Mouse (Mus musculus) forebrain, embryonic 14.5 days (tissue): ENCODE data around the gene Lrrc46. TPM values are rescaled to one million over a fixed set of nuclear protein-coding genes. Genes with fewer than 3 reads are reported as not detected.

Experiments used
- ATAC-seq: fragments of 200-750 bp; cut with Nextera tagmentation; 2 replicates; pipeline ENCODE4 v1.8.0; 2017; ENCODE audit warnings: mild to moderate bottlenecking, moderate library complexity
- DNase-seq: peaks from one replicate; pipeline ENCODE4 v3.0.0-alpha.2; 2015; ENCODE audit warnings: low spot score
- H3K27ac ChIP-seq: fragments of 300-500 bp; sonication (generic); 2 replicates; pipeline ENCODE4 v1.5.1; 2014; ENCODE audit warnings: low read depth, mild to moderate bottlenecking, control low read depth, low read length, moderate library complexity
- H3K27me3 ChIP-seq: fragments of 300-500 bp; sonication (generic); replicated peaks from 2 replicates; pipeline ENCODE4 v1.6.1; 2014; ENCODE audit warnings: low read length, control low read depth, mixed read lengths; ENCODE audit not compliant: control insufficient read depth, insufficient read depth
- H3K36me3 ChIP-seq: fragments of 300-500 bp; sonication (generic); 2 replicates; pipeline ENCODE4 v1.6.1; 2014; ENCODE audit warnings: low read length, control low read depth; ENCODE audit not compliant: control insufficient read depth, insufficient read depth
- H3K4me1 ChIP-seq: fragments of 300-500 bp; sonication (generic); 2 replicates; pipeline ENCODE4 v1.6.1; 2014; ENCODE audit warnings: antibody characterized with exemption, low read length, control low read depth; ENCODE audit not compliant: control insufficient read depth, insufficient read depth
- H3K4me2 ChIP-seq: fragments of 300-500 bp; sonication (generic); 2 replicates; pipeline ENCODE4 v1.6.1; 2014; ENCODE audit warnings: mild to moderate bottlenecking, control low read depth, low read length
- H3K4me3 ChIP-seq: fragments of 300-500 bp; sonication (generic); 2 replicates; pipeline ENCODE4 v1.5.1; 2014; ENCODE audit warnings: low read depth, low read length, control low read depth
- H3K9ac ChIP-seq: fragments of 300-500 bp; sonication (generic); 2 replicates; pipeline ENCODE4 v1.6.1; 2014; ENCODE audit warnings: mild to moderate bottlenecking, low read length, control low read depth, moderate library complexity
- H3K9me3 ChIP-seq: fragments of 300-500 bp; sonication (generic); replicated peaks from 2 replicates; pipeline ENCODE4 v1.6.1; 2016; ENCODE audit warnings: low read length, control low read depth, mixed read lengths; ENCODE audit not compliant: control insufficient read depth
- WGBS: fragments of 180-500 bp; shearing (Covaris S2); extraction: QIAGEN DNeasy Blood & Tissue Kit; methylation state at CpG from one replicate; pipeline ENCODE4 v1.1.7; 2014; 5-methylcytosine and 5-hydroxymethylcytosine counted together
- polyA plus RNA-seq: library from polyadenylated mRNA; unstranded; fragments of >200 nt; fragmentation: Nextera tagmentation; extraction: Ambion mirVana; gene quantifications from 2 replicates; pipeline ENCODE4 v1.2.1, GENCODE M21; 2014

The Lrrc46 gene
- polyA plus RNA-seq, 1 experiment from 2014 or later, result 4.5 TPM

DNA sequence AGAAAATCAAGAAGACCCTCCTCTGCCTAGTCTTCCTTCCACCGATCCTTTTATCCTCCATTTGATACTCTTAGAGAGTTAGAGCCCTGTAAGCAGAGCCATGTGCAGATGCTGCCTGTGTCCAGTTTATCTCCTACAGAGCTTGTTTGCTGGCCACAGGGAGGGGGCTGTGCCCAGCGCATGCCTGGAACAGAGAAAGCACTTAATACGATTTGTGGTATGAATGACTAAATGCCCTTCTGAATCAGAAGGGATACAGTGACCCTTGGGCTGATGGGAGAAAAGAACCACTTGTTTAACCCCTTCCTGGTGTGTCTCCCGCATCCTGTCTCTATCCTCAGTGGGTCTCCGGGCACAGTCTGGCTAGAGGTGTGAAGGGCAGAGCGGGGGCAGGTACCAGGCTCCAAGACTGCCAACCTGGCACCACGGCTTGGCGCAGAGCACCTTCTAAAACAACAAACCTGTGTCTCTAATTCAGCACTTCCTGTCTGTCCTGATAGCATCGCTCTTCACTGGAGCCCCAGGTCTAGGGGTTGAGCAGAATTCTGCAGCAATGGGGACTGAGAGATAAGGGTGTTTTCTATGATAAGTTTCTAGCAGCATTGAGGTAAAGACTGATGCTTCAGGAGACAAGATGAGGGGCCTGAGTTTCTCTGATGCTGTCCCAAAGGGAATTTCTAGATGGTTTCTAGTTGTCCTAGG is 34.0 kb downstream of the Lrrc46 start:
- DNase-seq (no peak), ATAC-seq (no peak)
- Histone ChIP-seq H3K27me3 (no peaks in the 10 kb centered on the region; the same call in 1 of the 2 replicates), H3K9ac (no peak overlapping the region), H3K36me3 (no peaks in the 10 kb centered on the region), H3K4me3 (no peak overlapping the region), H3K4me2 (no peak overlapping the region), H3K9me3 (no peaks in the 10 kb centered on the region), H3K4me1 (no peaks in the 10 kb centered on the region), H3K27ac (no peak overlapping the region)
- WGBS, result 74% methylated on average over 9 of the region's 9 CpGs

DNA sequence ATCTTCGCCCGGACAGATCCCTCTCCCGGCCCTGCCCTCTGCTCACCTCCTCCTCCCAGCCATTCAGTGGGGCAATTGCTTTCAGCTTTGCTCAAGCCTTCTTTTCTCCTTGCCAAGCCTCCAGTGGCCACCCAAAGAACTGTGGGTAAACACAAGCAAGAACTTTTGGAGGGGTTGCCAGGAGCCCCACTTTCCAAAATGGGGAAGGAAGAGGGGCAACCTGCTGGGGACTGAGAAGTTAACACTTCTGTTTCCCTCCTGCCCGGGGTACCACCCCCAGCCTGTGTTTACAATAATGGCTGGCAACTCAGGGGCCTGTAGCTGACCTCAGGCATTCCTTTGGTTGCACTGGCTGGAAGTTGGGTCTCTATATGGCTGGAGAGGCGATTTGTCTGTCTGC is 38.0 kb downstream of the Lrrc46 start:
- no peak for DNase-seq
- no peak overlapping the region for H3K4me2 ChIP-seq
- H3K27ac ChIP-seq, result no peak overlapping the region
- WGBS, result 44% methylated on average over 5 of the region's 5 CpGs
- H3K9ac ChIP-seq, result no peak overlapping the region
- H3K36me3 ChIP-seq, result no peaks in the 10 kb centered on the region
- no peaks in the 10 kb centered on the region; the same call in 1 of the 2 replicates for H3K27me3 ChIP-seq
- peaks cover 3% of the 10 kb centered on the region; the same call in 1 of the 2 replicates for H3K4me1 ChIP-seq
- no peak overlapping the region for H3K4me3 ChIP-seq
- no peaks in the 10 kb centered on the region for H3K9me3 ChIP-seq
- ATAC-seq, result no peak

DNA sequence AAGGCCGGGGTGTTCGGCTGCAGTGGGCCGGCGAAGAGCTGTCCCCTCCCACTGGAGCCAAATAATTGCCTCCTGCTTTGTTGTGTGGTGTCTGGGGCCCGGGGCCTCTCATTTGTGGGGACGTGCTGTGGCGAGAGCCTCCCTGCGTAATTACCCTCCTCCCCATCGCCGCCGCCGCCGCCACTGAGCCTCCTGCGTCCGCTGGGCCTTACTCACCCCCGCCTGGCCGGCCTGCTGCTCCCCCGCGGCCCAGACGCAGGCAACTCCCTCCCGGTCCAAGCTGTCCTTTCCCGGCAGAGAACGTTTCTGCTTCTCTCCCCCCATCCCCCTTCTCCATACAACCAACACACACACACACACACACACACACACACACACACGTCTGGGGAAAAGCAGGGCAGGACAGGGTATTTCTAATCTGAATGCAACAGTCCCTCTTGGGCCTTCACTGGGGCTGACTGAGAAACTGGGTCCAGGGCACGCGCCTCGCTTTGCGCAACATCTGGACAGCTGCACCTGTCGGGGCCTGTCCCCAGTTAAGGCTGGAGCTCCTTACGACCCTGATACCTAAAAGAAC is 43.7 kb downstream of the Lrrc46 start:
- Histone ChIP-seq H3K27me3 (no peaks in the 10 kb centered on the region), H3K4me1 (peaks cover 14% of the 10 kb centered on the region), H3K9ac (peak overlapping the region; percentile 65), H3K4me3 (peak overlapping the region; percentile 27), H3K4me2 (peak overlapping the region; percentile 62), H3K27ac (peak overlapping the region; percentile 33; the same call in 1 of the 2 replicates), H3K9me3 (no peaks in the 10 kb centered on the region), H3K36me3 (no peaks in the 10 kb centered on the region)
- peak; percentile 56 for DNase-seq
- ATAC-seq, result peak; percentile 83
- WGBS, result 2% methylated on average over 30 of the region's 30 CpGs

DNA sequence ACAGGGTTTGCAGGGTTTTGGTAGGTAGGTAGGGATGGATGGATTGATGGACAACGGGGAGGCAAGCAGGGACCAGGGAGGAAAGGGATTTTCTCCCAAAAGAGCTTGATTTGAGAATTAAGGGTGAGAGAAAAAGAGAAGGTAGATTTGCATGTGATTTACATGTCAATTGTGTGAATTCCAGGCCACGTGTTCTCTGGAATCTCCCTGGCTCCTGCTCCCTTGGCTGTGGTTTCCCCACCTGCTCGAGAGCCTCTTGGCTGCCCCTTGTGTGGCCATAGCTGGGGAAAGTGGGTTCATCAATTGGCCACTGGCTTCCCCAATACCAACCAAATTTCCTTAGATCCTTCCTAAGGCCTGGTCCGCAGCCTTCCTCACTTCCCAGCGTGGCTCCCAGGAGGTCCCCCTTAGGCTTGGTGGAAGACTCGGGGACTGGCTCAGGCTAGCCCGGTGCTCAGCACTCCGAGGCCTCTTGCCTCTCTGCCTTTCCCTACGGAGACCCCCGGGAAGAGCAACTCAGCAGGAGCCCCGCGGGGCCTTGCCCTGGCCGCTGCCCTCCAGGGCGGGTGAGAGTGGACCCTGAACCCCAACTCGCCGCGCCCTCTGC is 44.3 kb downstream of the Lrrc46 start:
- Histone ChIP-seq H3K36me3 (no peaks in the 10 kb centered on the region), H3K4me1 (peaks cover 14% of the 10 kb centered on the region), H3K27ac (0 out of 2 replicates have a peak overlapping the region, but pooled peaks have one; percentile 33), H3K4me2 (peak overlapping the region; percentile 62), H3K27me3 (no peaks in the 10 kb centered on the region), H3K4me3 (peak overlapping the region; percentile 27), H3K9ac (peak overlapping the region; percentile 65), H3K9me3 (no peaks in the 10 kb centered on the region)
- DNase-seq, result peak; percentile 58
- WGBS, result 3% methylated on average over 17 of the region's 17 CpGs
- peak; percentile 64 for ATAC-seq

DNA sequence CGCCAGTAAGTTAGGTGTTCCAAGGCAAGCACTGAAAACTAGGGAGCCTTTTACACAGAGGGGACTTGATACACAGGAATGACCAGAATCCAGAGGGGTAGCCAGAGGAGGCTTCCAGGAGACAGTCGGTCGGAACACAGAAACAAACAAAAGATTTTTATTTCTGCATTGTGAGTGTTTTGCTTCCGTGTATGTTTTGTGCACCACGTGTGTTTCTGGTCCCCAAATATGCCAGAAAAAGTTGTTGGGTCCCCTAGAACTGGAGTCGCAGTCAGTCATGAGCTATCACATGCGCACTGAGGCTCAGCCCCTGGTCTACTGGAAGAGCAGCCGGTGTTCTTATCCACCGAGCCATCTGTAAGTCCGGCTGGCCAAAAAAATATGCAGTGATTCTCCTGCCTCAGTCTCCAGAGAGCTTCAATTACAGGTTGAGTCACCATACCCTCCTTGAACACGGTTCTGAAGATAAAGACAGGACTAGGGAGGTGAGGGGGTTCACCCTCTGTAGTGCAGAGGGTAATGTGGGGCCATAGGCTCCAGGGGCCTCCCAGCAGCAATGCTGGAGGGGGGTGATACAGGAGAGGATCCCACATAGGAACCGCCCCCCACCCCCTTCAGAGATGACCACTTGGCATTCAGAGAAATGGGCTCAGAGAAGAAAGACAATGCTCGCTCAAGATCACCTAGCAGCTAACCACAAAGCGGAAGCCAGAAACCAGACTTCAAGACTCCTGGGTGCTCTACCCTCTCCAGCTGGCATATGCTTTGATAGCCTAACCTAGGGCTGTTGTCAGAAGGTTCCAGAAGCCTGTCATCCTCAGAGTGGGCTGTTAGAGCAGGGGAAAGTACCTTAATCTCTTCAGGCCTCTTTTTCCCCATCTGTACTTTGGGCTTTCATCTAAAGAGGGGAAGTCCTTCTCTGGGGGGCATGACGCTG is 45.1 kb downstream of the Lrrc46 start:
- no peaks in the 10 kb centered on the region for H3K27me3 ChIP-seq
- H3K36me3 ChIP-seq, result no peaks in the 10 kb centered on the region
- no peaks in the 10 kb centered on the region for H3K9me3 ChIP-seq
- DNase-seq (no peak), ATAC-seq (no peak)
- no peak overlapping the region for H3K9ac ChIP-seq
- peaks cover 12% of the 10 kb centered on the region for H3K4me1 ChIP-seq
- no peak overlapping the region for H3K27ac ChIP-seq
- 79% methylated on average over 15 of the region's 15 CpGs for WGBS
- H3K4me2 ChIP-seq, result no peak overlapping the region
- H3K4me3 ChIP-seq, result no peak overlapping the region

DNA sequence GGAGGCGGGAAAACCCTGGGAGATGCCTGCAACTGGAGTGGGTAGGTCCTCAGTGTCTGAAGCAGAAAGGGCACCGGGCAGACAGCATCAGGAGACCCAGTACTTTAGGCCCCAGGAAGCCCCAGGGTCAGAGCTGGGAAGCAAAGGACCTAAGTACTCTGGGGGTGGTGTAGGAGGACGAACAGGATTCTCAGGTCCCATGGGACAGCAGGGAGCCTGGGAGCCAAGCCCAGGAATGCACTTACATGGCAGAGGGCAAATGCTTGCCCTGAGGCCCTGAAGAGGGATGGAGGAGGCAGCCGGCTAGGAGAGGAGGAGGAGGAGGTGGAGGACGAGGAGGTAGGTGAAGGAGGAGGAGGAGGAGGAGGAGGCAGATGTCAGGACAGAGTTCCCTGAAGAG is 46.2 kb downstream of the Lrrc46 start:
- H3K27me3 ChIP-seq, result no peaks in the 10 kb centered on the region
- no peak overlapping the region for H3K9ac ChIP-seq
- 27% methylated on average over 5 of the region's 5 CpGs for WGBS

DNA sequence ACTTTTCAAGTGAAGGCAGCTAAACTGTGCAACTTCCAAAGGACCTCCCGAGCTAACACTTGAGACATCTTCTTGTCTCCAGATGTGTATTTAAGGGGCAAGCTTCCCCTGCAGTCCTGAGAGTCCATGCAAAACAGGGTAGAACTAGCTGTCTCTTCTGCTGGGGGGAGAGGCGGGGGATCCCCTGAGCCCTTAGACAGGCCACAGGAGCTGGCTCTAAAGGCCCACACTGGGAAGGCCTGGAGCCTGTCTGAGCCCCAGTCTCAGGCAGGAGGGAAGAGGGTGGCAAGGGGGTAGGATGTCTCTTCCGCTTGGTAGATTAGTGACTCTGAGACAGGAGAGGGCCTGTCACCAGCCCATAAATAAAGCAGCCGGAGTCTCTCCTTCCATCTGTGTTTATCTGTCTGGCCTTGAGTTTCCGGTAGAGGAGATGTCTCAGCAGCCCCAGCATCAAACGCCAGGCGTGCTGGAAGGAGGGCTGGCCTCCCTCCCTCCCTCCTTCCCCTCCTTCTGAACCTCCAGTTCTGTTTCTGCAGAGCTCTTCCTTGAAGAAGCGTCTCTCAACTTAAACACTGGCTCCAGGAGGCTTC is 48.4 kb downstream of the Lrrc46 start:
- Histone ChIP-seq H3K9me3 (no peaks in the 10 kb centered on the region), H3K27me3 (no peaks in the 10 kb centered on the region), H3K4me1 (peaks cover 10% of the 10 kb centered on the region), H3K27ac (no peak overlapping the region), H3K9ac (no peak overlapping the region; the same call in 1 of the 2 replicates), H3K4me2 (no peak overlapping the region), H3K4me3 (no peak overlapping the region), H3K36me3 (no peaks in the 10 kb centered on the region)
- WGBS, result 63% methylated on average over 8 of the region's 8 CpGs
- DNase-seq, result no peak
- no peak for ATAC-seq

More for the DNA sequence above, 46.2 kb downstream of the Lrrc46 start:
- Histone ChIP-seq H3K4me3 (no peak overlapping the region), H3K4me1 (peaks cover 11% of the 10 kb centered on the region), H3K27ac (no peak overlapping the region), H3K36me3 (no peaks in the 10 kb centered on the region), H3K9me3 (no peaks in the 10 kb centered on the region), H3K4me2 (no peak overlapping the region)
- DNase-seq, result no peak
- no peak for ATAC-seq

DNA sequence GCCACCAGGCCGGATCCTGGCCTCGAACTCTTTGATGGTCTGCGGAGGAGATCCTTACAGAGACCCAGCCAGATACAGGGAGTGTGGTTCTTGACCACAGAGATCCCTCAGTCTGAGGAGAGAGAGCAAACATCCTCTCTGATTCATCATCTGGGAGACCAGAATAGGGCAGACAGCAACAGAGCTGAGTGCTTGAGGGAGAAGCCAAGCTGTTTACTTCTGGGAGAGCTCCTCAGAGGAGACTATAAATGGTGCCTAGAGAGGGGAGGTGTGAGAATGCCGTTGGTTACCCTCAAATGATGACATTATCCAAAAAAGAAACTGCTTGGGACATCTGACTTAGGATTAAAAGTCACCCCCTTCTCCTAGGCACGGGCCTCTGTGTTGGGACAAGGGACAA is 49.7 kb downstream of the Lrrc46 start:
- H3K36me3 ChIP-seq, result no peaks in the 10 kb centered on the region
- peaks cover 10% of the 10 kb centered on the region; the same call in 1 of the 2 replicates for H3K27me3 ChIP-seq
- no peak overlapping the region for H3K9ac ChIP-seq
- ATAC-seq (no peak), DNase-seq (no peak)
- 84% methylated on average over 5 of the region's 5 CpGs for WGBS
- no peaks in the 10 kb centered on the region; the same call in 1 of the 2 replicates for H3K4me1 ChIP-seq
- H3K9me3 ChIP-seq, result no peaks in the 10 kb centered on the region
- H3K4me3 ChIP-seq, result no peak overlapping the region
- no peak overlapping the region for H3K27ac ChIP-seq
- H3K4me2 ChIP-seq, result no peak overlapping the region
